Mouse (Mus musculus): ENCODE results near the gene Relt.

The Relt gene

GRCm38 (mm10) chr7:100798810-100799209 is 64.4 kb downstream of the Relt start:
- in situ Hi-C loops (cut with MboI, MseI), result no loop called here
